Mouse (Mus musculus) gonadal fat pad, adult 2 months (tissue): ENCODE measurements around the gene Pinlyp. TPM values are rescaled to one million over a fixed set of nuclear protein-coding genes. Genes with fewer than 3 reads are reported as not detected.

Experiments used
- DNase-seq: peaks from one replicate; pipeline ENCODE4 v3.0.0-alpha.2; 2012; ENCODE audit warnings: low read depth
- polyA plus RNA-seq: library from polyadenylated mRNA; depleted of rRNA; stranded (reverse); fragments of >200 nt; gene quantifications from 2 replicates; pipeline ENCODE4 v1.2.3, GENCODE M21; 2012; rRNA removed

Pinlyp gene
- 0.32 and 0.41 TPM in 2 replicates for polyA plus RNA-seq

DNA sequence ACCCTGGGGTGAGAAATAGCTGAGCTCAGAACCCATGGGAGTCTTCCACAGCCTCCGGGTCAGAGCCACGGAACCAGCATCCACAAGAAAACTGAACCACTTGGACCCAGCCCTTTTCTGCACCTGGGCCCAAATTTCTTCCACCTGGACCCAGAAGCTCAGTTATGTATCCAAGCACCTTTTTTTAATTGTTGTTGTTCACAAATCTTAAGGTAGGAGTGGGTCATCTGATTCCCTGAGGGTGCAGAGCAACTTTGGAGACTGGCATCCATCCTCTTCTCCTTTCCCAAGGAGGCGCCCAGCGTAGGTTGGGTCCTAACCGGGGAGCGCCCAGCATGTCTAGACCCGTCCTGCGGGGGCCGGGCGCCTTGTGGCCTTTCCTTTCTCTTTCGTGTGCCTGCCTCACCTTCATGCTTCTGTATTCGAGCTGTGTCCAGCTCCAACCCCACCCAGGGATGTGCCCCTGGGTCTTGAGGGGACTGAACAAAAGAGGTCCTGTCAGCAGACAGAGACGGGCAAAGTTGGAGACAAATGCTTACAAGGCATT, at the start of gene Pinlyp, which contains the start of gene Xrcc1:
TSS of gene Pinlyp (minus strand) at position 51 of the 547 bp plus-strand sequence.
TSS of gene Xrcc1 (plus strand) at position 222 of the 547 bp plus-strand sequence.
- DNase-seq = no peak

GRCm38 (mm10) chr7:24595464-24595863, 49.5 kb upstream of the Pinlyp start:
- no peak for DNase-seq

GRCm38 (mm10) chr7:24594309-24594803, 48.4 kb upstream of the Pinlyp start:
- DNase-seq = no peak

DNA sequence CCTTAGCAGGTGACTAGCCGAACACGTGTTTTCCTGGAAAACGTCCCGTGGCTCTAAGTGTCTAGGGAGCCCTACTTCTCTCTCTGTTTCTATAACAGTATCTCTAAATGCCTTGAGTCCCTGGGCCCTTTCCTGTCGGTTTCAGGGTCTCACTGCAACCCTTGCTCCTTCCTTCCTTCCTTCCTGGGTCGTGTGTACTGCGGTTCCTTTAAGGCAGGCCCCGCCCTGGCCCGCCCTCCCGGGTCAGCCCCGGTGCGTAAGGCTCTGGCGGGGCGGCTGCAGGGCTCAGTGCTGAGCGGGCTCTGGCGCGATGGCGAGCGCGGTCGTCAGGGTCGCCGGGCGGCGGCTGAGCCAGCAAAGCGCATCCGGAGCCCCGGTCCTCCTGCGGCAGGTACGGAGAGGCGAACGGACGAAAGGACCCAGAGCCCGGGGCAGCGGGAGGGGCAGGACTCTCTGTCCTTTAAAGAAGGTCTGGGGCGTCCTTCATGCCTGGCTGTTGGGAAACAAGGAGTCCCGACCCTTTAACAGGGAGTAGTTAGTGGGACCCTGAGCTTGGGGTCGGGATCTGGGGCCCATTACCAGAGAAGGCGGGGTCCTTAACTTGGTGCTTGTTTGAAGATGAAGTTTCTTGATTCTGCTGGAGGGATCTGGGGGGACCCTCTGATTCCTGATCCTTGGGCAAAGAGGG, 47.8 kb upstream of the Pinlyp start:
- no peak for DNase-seq

GRCm38 (mm10) chr7:24592781-24593180, 46.9 kb upstream of the Pinlyp start:
- DNase-seq = no peak

- no peak for DNase-seq
These were observed 46.2 kb upstream of the Pinlyp start for GRCm38 (mm10) chr7:24592163-24592562.

DNA sequence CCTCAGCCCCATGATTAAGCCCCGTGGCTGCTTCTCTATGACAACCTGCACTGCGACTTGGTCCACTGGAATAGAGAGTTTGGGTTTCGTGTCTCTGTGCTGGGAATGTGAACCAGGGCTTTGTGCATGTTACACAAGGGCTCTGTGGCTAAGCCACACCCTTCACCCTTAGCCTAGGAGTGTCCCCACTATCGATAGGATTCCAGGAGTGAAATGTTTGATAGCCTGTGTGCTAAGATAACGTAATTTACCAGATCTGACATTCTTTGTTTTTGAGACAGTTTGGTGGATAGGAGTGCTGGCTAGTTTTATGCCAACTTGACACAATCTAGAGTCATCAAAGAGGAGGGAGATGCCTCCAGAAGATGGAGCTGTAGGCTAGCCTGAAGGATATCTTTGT, 45.8 kb upstream of the Pinlyp start:
- DNase-seq = no peak

- no peak for DNase-seq
These were observed 42.4 kb upstream of the Pinlyp start for GRCm38 (mm10) chr7:24588336-24588735.

DNA sequence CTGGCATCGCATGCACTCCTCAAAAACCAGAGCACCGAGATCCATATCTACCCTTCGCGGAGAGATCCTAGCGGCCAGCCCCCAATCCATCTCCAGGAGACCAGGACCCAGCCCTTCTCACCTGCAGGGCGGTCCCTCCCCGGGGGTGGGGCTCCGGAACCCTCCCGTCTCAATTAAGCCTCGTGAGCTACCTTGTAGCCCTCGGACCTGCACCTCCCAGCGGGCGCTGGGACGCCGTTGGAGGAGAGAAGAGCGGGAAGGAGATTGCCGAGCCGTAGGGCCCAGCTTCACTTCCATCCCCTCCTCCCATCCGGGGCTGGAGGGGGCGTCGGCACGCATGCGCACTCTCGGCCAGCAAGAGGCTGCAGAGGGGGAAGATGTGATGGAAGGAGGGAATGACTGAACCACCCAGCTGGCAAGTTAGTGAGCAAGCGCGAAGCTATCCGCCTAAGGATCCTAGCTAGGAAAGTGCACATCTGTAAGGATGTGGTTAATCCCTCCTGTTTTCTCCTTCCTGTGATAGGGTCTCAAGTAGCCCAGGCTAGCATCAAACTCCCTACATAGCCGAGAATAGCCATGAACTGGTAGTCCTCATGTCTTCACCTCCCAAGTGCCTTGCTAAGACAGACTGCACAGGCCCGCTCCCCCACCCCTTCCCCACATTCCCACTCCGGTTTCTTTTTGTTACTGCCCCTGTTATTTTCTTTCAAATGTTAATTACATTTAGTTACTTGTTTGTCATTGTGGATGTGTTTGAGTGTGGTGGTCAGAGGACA, 41.6 kb upstream of the Pinlyp start, which contains the start of the genes Ethe1 and Zfp575:
TSS of gene Ethe1 (plus strand) at position 214 of the 776 bp plus-strand sequence.
TSS of gene Zfp575 (minus strand) at position 312 of the 776 bp plus-strand sequence.
- DNase-seq = no peak

- DNase-seq = no peak
These were observed 40.9 kb upstream of the Pinlyp start for GRCm38 (mm10) chr7:24586828-24587227.

- no peak for DNase-seq
These were observed 40.1 kb upstream of the Pinlyp start for GRCm38 (mm10) chr7:24585995-24586394.

- DNase-seq = no peak
These were observed 39.0 kb upstream of the Pinlyp start for GRCm38 (mm10) chr7:24584876-24585275.

DNA sequence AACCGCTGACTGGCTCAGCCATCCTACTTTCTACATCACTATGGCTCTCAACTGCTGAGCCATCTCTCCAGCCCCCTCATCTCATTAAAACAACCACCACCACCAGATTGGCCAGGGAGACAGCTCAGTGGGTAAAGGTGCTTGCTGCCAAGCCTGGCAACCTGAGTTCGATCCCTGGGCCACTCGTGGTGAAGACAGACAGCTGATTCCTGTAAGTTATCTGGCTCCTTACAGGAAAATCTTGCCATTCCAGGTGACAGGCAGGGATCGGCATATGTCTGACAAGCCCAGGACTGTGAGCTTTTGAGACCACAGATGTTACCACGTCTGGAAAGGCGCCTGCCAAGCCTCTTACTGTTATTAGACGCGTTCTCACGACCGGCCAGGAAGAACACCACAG, 31.9 kb upstream of the Pinlyp start:
- no peak for DNase-seq

DNA sequence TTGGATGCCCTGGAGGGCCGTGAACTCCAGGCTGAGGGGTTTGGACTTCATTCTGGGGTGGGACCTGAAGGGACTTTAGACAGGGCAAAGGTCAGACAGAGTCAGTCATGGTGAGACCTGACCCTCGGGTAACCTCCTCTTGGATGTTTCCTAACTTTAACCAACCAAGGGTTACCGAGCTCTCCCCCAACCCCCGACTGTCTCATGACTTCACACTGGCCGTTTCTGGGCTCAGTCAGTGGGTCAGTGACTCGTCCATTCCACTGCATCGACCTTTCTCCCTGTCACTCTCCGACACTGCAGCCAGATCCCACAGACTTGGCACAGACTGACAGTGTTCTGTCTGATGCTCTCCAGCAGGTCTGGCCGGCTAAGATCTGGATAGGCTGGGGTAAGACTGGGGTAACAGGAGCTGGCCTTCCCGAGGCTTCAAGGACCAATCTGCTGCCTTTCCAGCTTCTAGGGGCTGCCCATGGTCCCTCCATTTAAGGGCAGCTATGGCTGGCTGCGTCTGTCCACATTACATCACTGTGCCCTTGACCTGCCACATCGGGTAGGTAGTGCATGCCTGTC, 28.4 kb upstream of the Pinlyp start:
- DNase-seq = no peak

GRCm38 (mm10) chr7:24572455-24572854, 26.5 kb upstream of the Pinlyp start:
- DNase-seq = no peak

DNA sequence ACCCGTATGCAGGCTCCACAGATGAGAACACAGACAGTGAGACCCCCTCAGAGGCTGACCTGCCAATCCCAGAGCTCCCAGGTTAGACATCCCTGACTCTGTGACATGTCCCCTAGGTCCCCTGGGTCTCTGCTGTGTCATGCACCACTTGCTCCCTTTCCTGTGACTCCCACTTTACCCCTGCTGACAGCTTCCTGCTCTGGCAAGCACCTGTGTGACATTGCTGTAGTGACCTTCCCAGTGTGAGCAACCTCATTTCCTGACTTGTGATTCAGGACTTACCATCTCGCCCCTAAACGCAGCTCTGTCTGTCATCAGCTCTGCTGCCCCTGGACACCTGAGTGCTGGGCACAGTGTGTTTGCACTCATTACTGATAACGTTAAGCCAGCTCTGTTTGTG, 25.2 kb upstream of the Pinlyp start:
- no peak for DNase-seq

DNA sequence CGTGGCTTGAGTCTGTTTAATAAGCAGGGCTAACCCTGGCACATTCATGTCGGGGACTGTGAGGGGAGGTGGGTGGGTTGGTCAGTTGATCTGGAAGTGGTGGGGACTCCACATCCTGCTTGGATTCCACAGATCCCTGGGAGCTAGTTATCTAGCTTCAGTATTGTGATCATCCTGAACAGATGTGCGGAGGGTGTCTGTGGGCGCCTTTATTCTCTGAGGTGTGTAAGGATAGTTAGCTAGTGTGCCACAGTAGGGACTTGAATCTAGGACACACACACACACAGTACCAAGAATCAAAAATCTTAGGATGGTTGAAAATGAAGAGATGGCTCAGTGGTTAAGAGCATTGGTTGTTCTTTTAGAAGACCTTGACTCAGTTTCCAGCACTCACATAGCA, 22.6 kb upstream of the Pinlyp start:
- no peak for DNase-seq

GRCm38 (mm10) chr7:24566206-24566605, 20.3 kb upstream of the Pinlyp start:
- no peak for DNase-seq

DNA sequence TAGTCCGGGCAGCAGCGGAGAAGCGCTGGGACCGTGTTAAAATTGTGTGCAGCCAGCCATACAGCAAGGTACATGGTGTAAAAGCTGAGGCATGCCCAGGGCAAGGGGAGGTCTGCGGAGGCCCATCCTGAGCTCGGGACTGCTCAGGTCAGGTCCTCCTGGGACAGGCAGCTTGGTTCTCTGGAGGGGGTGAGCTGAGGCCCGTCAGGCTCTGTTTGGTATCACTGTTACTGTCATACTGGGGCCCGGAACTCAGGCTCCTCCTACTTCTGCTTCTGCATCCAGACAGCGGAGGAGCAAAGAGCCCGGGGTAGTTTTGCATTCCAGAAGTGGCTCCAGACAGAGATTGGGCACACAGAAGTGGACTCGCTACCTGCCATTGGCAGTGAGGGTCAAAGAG, 19.7 kb upstream of the Pinlyp start:
- no peak for DNase-seq

DNA sequence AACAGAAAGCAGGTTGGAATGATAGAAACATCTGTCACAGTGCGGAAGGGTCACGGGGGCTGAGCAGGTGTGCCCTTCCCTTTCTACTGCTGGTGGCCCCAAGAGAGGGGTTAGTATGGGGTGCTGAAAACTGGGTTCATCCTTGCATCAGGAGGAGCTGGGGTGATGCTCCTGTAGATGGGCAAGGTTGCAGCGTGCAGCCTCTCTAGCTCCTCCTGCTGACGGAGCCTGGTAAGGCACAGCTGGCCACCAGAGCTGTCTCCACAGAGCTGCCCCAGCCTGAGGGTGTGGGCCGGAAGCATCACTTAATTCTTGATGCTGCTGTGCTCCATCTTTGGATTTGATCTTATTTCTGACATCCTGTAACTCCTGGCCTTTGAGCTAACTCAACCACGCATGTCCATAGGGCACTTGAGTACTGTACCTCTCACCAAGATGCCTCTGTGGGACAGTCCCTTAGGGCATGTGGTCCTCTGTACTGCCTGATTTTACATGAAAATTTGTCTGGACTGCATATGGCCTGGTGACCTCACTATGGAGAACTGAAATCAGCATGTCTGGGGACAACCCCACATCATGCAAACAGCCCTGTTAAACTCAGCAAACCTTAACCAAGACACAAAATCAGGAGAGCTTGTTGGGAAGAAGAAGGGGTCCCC, 18.8 kb upstream of the Pinlyp start:
- no peak for DNase-seq

DNA sequence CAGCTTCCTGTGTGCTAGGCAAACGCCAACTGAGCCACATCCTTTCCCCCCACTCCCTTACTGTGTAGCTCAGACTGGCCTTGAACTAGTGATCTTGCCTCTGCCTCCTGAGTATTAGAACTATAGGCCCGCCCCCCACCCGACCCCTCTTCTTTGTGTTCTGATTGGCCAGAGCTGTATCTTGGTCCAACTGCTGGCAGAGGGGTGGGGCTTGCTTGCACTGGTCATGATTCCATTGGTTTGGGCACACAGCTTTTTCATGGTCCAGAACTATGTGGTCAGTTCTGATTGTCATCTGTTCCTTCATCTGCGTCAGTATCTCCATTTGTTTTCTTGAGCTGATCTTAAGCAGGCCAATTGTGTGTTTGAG, 17.9 kb upstream of the Pinlyp start:
- DNase-seq = no peak
